In the genomic region with DNA sequence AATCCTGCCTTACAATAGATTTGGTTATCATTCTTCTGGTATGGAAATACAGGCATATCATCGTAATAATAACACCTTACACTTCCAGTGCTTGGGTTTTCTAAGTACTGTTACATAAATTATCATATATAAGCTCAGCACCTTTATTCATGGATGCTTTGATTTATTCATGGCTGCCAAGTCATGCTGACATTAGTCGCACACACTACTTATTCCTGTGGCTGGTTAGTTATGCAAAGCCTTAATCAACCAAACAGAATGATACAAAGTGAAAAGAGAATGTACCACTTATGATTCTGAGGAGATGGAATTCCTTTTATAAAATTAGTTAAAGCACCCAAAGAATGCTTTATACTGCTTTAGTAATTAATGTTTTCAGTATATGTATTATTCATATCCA, we compare ENCODE assay signal across 27 mouse cellular contexts.
DNase-seq lines count a peak whose midpoint lies in the region; ATAC-seq lines count a peak whose summit lies in the region.
"Had no signal": no experiment of that assay in that cellular context is flagged by ENCODE, and none has a peak within 500 bp of the region (broad histone marks: within the 10 kb centered on the region; RNA-seq: fewer than 3 reads in every experiment).

No protein-coding gene starts in this region.

- H3K4me1 ChIP-seq in hindbrain, embryonic 13.5 days (replicated peaks) = no peaks in the 10 kb centered on the region
- H3K4me1 ChIP-seq in hindbrain, embryonic 16.5 days (ENCODE audit: control insufficient read depth, insufficient read depth, low read depth, low read length) = no peaks in the 10 kb centered on the region
- H3K4me1 ChIP-seq in forebrain, embryonic 12.5 days = 0 out of 2 replicates have a peak, but pooled peaks cover 2% of the 10 kb centered on the region
- H3K4me1 ChIP-seq in forebrain, embryonic 16.5 days (replicated peaks; ENCODE audit: control insufficient read depth, insufficient read depth, low read length) = no peaks in the 10 kb centered on the region
- no peaks in the 10 kb centered on the region for H3K4me1 ChIP-seq in midbrain, embryonic 15.5 days
- H3K4me1 ChIP-seq: heart, embryonic 12.5 days; kidney, embryonic 15.5 days; liver, embryonic 12.5 days; neural tube, embryonic 15.5 days had no signal

- WGBS in hindbrain, embryonic 13.5 days = 56% methylated on average over 2 of the region's 2 CpGs
- 45% methylated on average over 2 of the region's 2 CpGs for WGBS in hindbrain, embryonic 16.5 days
- WGBS in forebrain, embryonic 12.5 days = 42% methylated on average over 2 of the region's 2 CpGs
- WGBS in forebrain, embryonic 16.5 days = 19% methylated on average over 2 of the region's 2 CpGs
- 21% methylated on average over 2 of the region's 2 CpGs for WGBS in midbrain, embryonic 15.5 days

- H3K27me3 ChIP-seq in hindbrain, embryonic 13.5 days = no peaks in the 10 kb centered on the region
- no peaks in the 10 kb centered on the region for H3K27me3 ChIP-seq in hindbrain, embryonic 16.5 days (replicated peaks; ENCODE audit: control insufficient read depth, insufficient read depth, low read length)
- no peaks in the 10 kb centered on the region for H3K27me3 ChIP-seq in forebrain, embryonic 12.5 days
- H3K27me3 ChIP-seq in forebrain, embryonic 16.5 days (replicated peaks; ENCODE audit: control insufficient read depth, insufficient read depth, low read length) = no peaks in the 10 kb centered on the region
- no peaks in the 10 kb centered on the region for H3K27me3 ChIP-seq in midbrain, embryonic 15.5 days (replicated peaks)
- H3K27me3 ChIP-seq: heart, embryonic 12.5 days; kidney, embryonic 15.5 days; liver, embryonic 12.5 days; neural tube, embryonic 15.5 days had no signal

- H3K9ac ChIP-seq in hindbrain, embryonic 13.5 days = no peak overlapping the region
- H3K9ac ChIP-seq in hindbrain, embryonic 16.5 days (ENCODE audit: low read depth, low read length) = no peak overlapping the region
- H3K9ac ChIP-seq in forebrain, embryonic 12.5 days = no peak overlapping the region
- H3K9ac ChIP-seq in forebrain, embryonic 16.5 days (replicated peaks; ENCODE audit: low read depth, low read length) = no peak overlapping the region
- H3K9ac ChIP-seq in midbrain, embryonic 15.5 days = no peak overlapping the region
- H3K9ac ChIP-seq: heart, embryonic 12.5 days; kidney, embryonic 15.5 days; liver, embryonic 12.5 days; liver, postnatal 0 days; neural tube, embryonic 15.5 days had no signal

- H3K4me2 ChIP-seq in hindbrain, embryonic 13.5 days = no peak overlapping the region
- H3K4me2 ChIP-seq in hindbrain, embryonic 16.5 days (ENCODE audit: low read length) = no peak overlapping the region
- H3K4me2 ChIP-seq in forebrain, embryonic 12.5 days = no peak overlapping the region
- no peak overlapping the region for H3K4me2 ChIP-seq in forebrain, embryonic 16.5 days (ENCODE audit: low read length)
- no peak overlapping the region for H3K4me2 ChIP-seq in midbrain, embryonic 15.5 days
- H3K4me2 ChIP-seq: heart, embryonic 12.5 days; kidney, embryonic 15.5 days; liver, embryonic 12.5 days; neural tube, embryonic 15.5 days had no signal

- DNase-seq in kidney, postnatal 36 days = no peak
- no peak for DNase-seq in urinary bladder, postnatal 4 days (ENCODE audit: low spot score in 2 of 2)
- DNase-seq: adrenal gland, adult 8-10 months; cerebellum, adult 8-10 months; cerebellum, postnatal 25 days; heart, adult 2 months; heart, postnatal 4 days; kidney, adult 18-20 months; kidney, postnatal 25 days; left cerebral cortex, postnatal 4 days; liver, postnatal 0 days; lung, postnatal 36 days; right cerebral cortex, adult 18-20 months; spleen, adult 18-20 months; thymus, postnatal 25 days had no signal

- no peaks in the 10 kb centered on the region for H3K9me3 ChIP-seq in hindbrain, embryonic 13.5 days
- no peaks in the 10 kb centered on the region for H3K9me3 ChIP-seq in hindbrain, embryonic 16.5 days (ENCODE audit: control insufficient read depth, low read length)
- no peaks in the 10 kb centered on the region for H3K9me3 ChIP-seq in forebrain, embryonic 12.5 days
- H3K9me3 ChIP-seq in forebrain, embryonic 16.5 days (ENCODE audit: control insufficient read depth, low read length) = no peaks in the 10 kb centered on the region
- H3K9me3 ChIP-seq in midbrain, embryonic 15.5 days = no peaks in the 10 kb centered on the region
- H3K9me3 ChIP-seq: heart, embryonic 12.5 days; kidney, embryonic 15.5 days; liver, embryonic 12.5 days; neural tube, embryonic 15.5 days had no signal

- ATAC-seq in hindbrain, embryonic 13.5 days (ENCODE audit: low FRiP score) = 0 out of 2 replicates have a peak, but pooled peaks have one; percentile 46
- ATAC-seq in hindbrain, embryonic 16.5 days = no peak
- ATAC-seq in forebrain, embryonic 12.5 days (ENCODE audit: low FRiP score) = peak; percentile 68
- peak; percentile 96 for ATAC-seq in forebrain, embryonic 16.5 days
- ATAC-seq in midbrain, embryonic 15.5 days (replicated peaks) = peak; percentile 80
- ATAC-seq: CD4-positive, CD25-positive, alpha-beta regulatory T cell, adult 4 months; inflammation-experienced regulatory T-cells, adult 6 months; liver, embryonic 12.5 days; liver, postnatal 0 days had no signal

- no peak overlapping the region for H3K4me3 ChIP-seq in hindbrain, embryonic 13.5 days
- H3K4me3 ChIP-seq in hindbrain, embryonic 16.5 days (ENCODE audit: low read length) = no peak overlapping the region
- H3K4me3 ChIP-seq in forebrain, embryonic 12.5 days (replicated peaks) = no peak overlapping the region
- H3K4me3 ChIP-seq in forebrain, embryonic 16.5 days (replicated peaks; ENCODE audit: low read length) = no peak overlapping the region
- no peak overlapping the region for H3K4me3 ChIP-seq in midbrain, embryonic 15.5 days
- H3K4me3 ChIP-seq: heart, adult 2 months; heart, embryonic 12.5 days; kidney, embryonic 15.5 days; layer of hippocampus, adult 2 months; liver, embryonic 12.5 days; neural tube, embryonic 15.5 days had no signal

- H3K36me3 ChIP-seq in hindbrain, embryonic 13.5 days = no peaks in the 10 kb centered on the region
- H3K36me3 ChIP-seq in hindbrain, embryonic 16.5 days (ENCODE audit: control insufficient read depth, insufficient read depth, low read length) = no peaks in the 10 kb centered on the region
- H3K36me3 ChIP-seq in forebrain, embryonic 12.5 days (replicated peaks) = no peaks in the 10 kb centered on the region
- no peaks in the 10 kb centered on the region for H3K36me3 ChIP-seq in forebrain, embryonic 16.5 days (ENCODE audit: control insufficient read depth, insufficient read depth)
- no peaks in the 10 kb centered on the region for H3K36me3 ChIP-seq in midbrain, embryonic 15.5 days (replicated peaks)
- H3K36me3 ChIP-seq: heart, embryonic 12.5 days; kidney, embryonic 15.5 days; liver, embryonic 12.5 days; neural tube, embryonic 15.5 days had no signal

- no peak overlapping the region for H3K27ac ChIP-seq in hindbrain, embryonic 13.5 days
- H3K27ac ChIP-seq in hindbrain, embryonic 16.5 days (ENCODE audit: low read depth, low read length) = no peak overlapping the region
- no peak overlapping the region for H3K27ac ChIP-seq in forebrain, embryonic 12.5 days
- no peak overlapping the region for H3K27ac ChIP-seq in forebrain, embryonic 16.5 days (ENCODE audit: low read length)
- no peak overlapping the region for H3K27ac ChIP-seq in midbrain, embryonic 15.5 days
- H3K27ac ChIP-seq: heart, adult 2 months; kidney, embryonic 15.5 days; layer of hippocampus, adult 2 months; liver, embryonic 12.5 days; neural tube, embryonic 15.5 days had no signal
